Mouse (Mus musculus): ENCODE results near the gene Elmo3.

DNA sequence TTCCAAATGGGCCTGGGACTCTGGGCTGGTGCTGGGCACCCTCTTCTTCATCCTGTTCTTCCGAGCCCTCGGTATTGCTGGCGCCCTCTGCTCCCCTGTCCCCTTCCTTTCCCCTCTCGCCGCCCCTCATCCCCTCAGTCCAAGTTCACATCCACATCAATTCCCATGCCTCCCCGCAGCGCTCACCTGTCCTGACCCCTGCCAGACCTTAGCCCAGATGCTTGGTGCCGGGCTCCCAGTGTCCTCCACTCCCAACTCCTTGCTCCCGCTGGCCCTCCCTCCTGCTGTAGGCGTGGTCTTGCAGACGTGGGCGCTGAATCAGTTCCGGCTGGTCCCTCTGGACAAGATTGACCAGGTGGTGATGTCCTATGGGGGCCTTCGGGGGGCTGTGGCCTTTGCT is 51.3 kb downstream of the Elmo3 start:
- TF ChIP-seq EP300 (IDR thresholded peaks at IDR 0.05; ENCODE audit: low read length) (no peak), POLR2A (IDR thresholded peaks at IDR 0.05; ENCODE audit: low read depth, low read length) (no peak), HCFC1 (IDR thresholded peaks at IDR 0.05; ENCODE audit: low read depth, low read length) (no peak), CTCF (conservative IDR thresholded peaks at IDR 0.05 in 1 of 2, IDR thresholded peaks at IDR 0.05 in 1 of 2; ENCODE audit: low read depth in 2 of 2, low read length in 2 of 2) (no peak), BHLHE40 (IDR thresholded peaks at IDR 0.05; ENCODE audit: low read depth, low read length) (no peak)

Data from CH12.LX (cell line).